Mouse (Mus musculus) layer of hippocampus, adult 11-12 months (tissue): ENCODE results near the gene Rhobtb1.

ENCODE experiments used
- DNase-seq: peaks from one replicate; pipeline ENCODE4 v3.0.0; 2022; ENCODE audit warnings: low spot score

Rhobtb1 gene

DNA sequence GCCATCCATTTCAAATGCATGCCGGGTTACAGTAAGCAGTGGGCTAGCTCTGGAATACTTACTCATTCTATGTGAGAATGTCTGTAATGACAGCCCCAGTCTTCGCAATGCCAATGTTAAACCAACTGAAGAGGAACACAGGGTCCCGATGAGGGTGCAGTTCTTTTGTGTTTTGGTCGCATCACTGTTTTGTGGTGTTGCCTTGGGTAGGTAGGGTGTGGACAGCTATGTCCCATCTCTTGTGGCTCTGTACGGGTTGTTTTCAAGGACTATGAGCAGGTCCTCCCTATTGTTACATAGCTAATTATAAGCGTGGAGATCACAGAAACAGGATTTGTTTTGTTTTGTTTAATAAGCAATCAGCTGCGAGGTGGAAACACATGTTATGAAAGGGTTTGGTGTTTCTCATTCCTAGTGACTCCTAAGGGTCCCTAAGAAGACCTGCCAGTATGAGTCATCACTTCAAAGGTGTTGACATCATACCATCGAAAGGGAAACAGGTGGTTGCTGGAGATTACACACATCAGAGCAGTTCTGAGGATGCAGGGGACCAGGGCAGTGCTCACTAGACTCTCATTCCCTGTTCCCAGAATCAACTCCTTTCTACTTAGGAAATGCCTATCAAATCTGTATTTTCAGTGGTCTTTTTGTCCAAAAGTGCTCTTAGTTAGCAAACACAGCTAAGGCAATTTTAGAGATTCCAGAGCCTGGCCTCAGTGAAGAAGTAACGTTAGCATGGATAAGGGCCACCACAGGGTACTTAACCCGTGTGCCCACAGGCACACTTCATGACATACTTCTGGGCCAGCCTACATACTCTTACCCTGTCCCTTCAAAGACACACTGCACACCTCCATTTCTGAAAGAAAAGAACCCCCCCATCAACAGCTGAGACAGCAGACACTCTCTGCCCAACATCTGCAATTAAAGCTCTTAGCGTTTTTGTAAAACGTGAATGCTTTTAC, 124.9 kb downstream of the Rhobtb1 start:
- no peak for DNase-seq

- DNase-seq = no peak
These were observed 125.7 kb downstream of the Rhobtb1 start for GRCm38 (mm10) chr10:69276920-69277435.

- no peak for DNase-seq
These were observed 127.8 kb downstream of the Rhobtb1 start for GRCm38 (mm10) chr10:69278764-69279606.

GRCm38 (mm10) chr10:69279607-69279978, 128.4 kb downstream of the Rhobtb1 start:
- DNase-seq = no peak

DNA sequence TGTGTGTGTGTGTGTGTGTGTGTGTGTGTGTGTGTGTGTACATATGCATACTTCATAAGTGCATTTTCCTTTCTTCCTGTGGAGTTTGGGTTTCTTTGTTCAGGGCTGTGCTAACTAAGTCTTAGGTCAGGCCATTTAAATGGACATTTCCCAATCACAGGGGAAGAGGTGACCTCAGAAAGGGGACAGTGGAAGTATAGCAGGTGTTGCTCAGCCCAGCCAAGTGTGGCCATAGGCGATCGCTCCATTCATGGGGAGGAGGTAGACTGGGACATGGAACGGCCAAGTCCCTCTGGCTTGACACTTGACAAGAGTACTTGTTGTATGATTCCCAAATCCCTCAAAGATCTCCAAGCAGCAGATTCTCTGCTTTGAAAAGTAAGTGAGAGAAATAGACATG, 135.7 kb downstream of the Rhobtb1 start:
- no peak for DNase-seq

GRCm38 (mm10) chr10:69288086-69288485, 136.9 kb downstream of the Rhobtb1 start:
- no peak for DNase-seq

DNA sequence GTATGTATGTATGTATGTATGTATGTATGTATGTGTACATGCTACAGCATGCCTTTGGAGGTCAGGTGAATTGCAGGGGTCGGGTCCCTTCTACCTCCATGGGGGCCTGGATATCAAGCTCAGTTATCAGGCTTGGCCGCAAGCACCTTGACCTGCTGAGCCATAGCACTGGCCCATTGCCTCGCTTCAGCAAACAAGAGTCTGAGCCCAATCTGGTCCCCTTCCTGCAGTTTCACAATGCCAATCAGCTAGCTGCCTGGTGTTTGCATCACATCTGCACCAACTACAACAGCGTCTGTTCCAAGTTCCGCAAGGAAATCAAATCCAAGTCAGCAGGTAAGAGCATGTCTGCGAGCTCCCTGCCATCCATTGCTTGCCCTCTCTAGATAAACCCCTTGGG, 137.5 kb downstream of the Rhobtb1 start:
- DNase-seq = no peak

GRCm38 (mm10) chr10:69290736-69291135, 139.5 kb downstream of the Rhobtb1 start:
- no peak for DNase-seq

DNA sequence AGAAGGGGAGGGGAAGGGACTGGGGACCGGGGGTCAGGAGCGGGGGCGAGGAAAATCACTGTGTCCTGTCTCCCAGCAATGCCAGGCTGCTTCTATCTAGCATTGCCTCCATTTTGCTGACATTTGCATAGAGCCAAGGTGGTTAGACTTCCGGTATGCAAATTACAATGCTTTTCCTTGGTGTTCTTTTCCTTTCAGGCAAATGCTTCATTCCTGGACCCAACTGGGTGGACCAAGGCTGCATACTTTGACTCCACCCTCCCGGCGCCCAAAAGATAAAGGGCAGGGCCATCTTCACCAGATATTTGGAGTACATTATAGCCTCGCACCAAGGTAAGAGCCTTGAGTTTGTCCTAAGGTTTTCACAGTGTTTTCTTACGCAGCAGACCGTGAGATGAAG, 144.7 kb downstream of the Rhobtb1 start:
- no peak for DNase-seq

- no peak for DNase-seq
These were observed 148.8 kb downstream of the Rhobtb1 start for GRCm38 (mm10) chr10:69299985-69300384.

DNA sequence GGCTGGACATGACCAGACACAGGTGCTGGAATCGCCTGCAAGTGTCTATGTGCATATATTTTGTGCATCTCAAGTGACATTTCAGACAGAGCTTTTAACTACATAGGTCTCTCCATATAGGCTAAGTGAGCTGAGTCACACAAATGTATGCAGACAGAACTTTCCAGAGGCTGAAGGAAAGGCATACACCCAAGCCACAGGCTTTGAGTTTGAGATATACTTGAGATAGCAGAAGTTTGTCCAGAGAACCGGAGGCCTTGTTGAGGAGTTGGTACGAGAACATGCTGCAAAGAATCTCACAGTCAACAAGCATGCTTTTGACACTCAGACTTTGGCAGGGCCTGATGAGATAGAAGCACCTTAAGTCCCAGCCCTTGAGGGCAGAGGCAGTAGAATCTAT, 151.4 kb downstream of the Rhobtb1 start:
- DNase-seq = no peak

DNA sequence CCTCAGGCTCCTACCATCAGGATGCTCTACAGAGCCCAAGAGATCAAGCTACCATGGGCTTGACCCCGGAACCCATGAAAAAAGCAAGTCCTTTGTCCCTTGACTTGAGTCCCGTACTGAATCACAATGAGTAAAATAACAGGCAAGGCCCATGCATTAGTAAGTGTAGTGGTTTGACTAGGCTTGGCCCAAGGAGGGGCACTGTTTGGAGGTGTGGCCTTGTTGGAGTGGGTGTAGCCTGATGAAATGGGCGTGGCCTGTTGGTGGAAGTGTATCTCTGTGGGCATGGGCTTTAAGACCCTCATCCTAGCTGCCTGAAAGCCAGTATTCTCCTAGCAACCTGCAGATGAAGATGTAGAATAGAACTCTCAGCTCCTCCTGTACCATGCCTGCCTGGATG, 153.6 kb downstream of the Rhobtb1 start:
- DNase-seq = no peak

DNA sequence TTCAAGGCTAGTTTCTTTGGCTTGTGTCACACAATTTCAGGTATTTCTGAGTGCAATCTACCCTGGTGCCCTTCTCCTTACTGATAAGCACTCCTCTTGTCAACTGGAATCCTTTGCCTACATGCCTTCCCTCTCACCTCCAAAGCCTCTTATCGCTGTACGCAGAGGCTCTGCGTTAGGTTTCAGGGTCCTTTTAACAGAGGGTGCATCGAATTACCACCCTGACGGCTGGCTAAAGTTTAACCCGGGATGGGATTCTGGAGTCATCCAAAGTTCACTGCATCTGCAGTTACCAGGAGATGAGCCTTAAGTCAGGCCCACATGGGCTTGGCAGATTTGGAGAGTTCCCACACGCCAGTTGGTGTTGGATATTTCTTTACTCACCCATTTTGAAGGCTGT, 154.4 kb downstream of the Rhobtb1 start:
- no peak for DNase-seq

DNA sequence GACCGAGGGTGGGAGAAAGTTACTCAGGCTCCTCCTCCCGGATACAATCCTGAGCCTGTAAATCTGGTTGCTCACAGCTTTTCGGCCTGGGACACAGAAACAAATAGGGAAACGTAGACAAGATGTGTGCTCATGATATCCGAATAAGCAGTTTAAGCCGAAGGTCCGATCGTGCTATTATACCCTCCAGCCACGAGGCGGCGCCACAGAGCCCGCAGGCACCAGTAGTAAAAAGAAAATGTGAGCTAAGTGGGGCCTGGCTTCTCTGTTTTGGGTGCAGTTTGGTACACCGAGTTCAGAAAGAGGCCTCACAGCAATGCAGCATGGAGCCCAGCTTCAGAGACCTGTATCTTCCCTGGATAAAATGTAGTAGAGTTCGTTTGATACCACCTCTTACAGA, 155.0 kb downstream of the Rhobtb1 start:
- no peak for DNase-seq

GRCm38 (mm10) chr10:69307067-69307466, 155.8 kb downstream of the Rhobtb1 start:
- peak; percentile 61 for DNase-seq

- no peak for DNase-seq
These were observed 157.9 kb downstream of the Rhobtb1 start for GRCm38 (mm10) chr10:69309109-69309508.

DNA sequence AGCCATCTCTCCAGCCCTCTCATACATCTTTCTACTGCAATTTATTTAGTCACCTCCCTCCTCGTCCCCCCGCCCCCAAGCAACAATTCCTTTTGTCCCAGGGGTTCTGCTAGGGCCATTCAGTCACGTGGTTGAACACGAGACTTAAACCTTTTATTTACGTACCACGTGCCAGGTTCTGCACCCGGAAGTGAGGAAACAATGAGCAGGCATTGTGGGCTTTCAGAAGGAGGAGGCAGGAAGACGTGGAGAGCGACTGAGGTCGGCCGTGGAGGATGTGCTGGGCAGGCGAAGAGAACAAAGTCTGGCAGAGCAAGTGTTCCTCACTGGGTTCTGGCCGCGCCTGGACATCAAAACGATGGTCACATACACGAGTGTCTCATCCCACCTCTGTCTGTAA, 160.6 kb downstream of the Rhobtb1 start:
- DNase-seq = no peak

- DNase-seq = no peak
These were observed 162.7 kb downstream of the Rhobtb1 start for GRCm38 (mm10) chr10:69313944-69314343.

DNA sequence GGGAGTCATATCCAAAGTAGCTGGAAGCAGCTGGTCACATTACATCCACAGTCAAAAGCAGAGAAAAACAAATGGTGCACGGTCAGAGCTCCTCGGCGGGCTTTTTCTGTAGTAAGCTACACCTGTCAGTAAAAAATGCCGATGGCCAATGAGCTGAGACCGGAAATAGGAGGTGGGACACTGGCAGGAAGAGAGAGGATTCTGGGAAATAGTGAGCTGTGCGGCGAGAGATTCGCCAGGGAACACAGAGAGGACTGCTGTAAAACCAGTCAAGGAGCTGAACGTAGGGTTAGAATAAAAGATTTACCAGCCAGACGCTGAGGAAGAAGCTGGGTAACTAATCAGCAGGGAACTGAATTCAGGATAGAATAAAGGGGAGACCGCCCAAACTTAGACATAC, 167.3 kb downstream of the Rhobtb1 start:
- no peak for DNase-seq

- DNase-seq = peak; percentile 83
These were observed 169.7 kb downstream of the Rhobtb1 start for GRCm38 (mm10) chr10:69320667-69321518.

DNA sequence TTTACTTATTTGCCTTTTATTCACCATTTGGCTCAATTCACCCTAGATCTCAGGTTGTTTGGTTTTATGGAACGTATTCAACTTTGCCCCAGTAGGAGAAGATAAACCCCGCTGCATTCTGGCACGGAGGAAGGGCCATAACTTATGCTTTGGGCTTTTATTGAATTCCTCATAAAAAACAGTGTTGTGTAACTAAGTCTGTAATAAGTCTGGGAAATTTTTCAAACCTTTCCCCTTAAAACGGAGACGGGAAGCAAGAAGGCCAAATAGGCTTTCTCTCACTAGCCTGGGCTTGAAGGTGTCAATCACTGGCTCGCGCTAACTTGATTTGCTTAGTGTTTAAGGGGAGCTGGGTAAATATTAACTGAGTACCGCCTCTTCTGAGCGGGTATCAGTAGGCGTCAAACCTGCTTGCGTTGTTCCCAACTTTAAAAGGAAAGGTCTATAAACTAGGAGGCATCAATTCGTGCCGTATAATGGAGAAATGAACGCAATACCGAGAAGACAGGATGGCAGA, 170.3 kb downstream of the Rhobtb1 start:
- DNase-seq = no peak

GRCm38 (mm10) chr10:69323986-69324385, 172.8 kb downstream of the Rhobtb1 start:
- DNase-seq = no peak
